Mouse (Mus musculus): Measurements from ENCODE around the gene Gm973.

GRCm38 (mm10) chr1:59656244-59657171, 140.4 kb downstream of the Gm973 start:
- TF ChIP-seq POLR2A (IDR thresholded peaks at IDR 0.05; ENCODE audit: low read depth, low read length) (no peak), CTCF (conservative IDR thresholded peaks at IDR 0.05; ENCODE audit: insufficient read depth, insufficient read length, low read depth, low read length) (no peak)
